Mouse (Mus musculus) liver, adult 2 months (tissue): ENCODE results near the gene Lrba.

Source experiments
- CTCF ChIP-seq: fragments of 200-500 bp; IDR thresholded peaks from 2 replicates; pipeline ENCODE4 v1.5.1; 2011; ENCODE audit warnings: low read depth, low read length, control low read depth
- POLR2A ChIP-seq: fragments of 200-500 bp; IDR thresholded peaks from 2 replicates; pipeline ENCODE4 v1.6.1; 2011; ENCODE audit warnings: low read length, control low read depth; ENCODE audit not compliant: insufficient read depth; ENCODE audit errors: extremely low read depth

GRCm38 (mm10) chr3:86688438-86688837 lies 464.0 kb downstream of the Lrba start:
- TF ChIP-seq POLR2A (no peak), CTCF (no peak)
